8 mouse cellular contexts compared by ENCODE assay signal in the genomic region with DNA sequence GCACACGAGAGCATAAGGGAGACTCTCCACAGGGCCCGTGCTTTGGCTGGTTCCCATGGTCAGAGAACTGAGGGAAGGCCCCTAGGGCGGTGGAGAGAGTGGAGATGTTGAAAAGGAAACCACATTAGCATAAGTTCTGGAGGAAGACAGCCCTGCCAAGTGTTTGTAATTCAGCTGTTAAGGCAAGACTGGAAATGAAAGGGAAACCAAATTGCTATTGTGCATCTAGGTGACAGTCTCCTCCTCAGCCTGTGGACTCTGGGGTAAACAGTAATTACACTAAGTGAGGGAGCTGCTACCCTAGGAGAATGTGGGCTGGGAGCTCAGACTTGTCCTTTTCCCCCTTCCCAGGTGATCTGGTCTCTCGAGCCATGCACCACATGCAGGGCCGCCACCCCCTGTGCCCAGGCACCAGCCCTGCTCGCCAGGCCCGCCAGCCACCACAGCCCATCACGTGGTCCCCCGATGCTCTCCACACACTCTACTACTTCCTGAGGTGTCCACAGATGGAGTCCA.
DNase-seq lines count a peak whose midpoint lies in the region; ATAC-seq and TF ChIP-seq lines count a peak whose summit lies in the region.
"Had no signal": no experiment of that assay in that cellular context is flagged by ENCODE, and none has a peak within 500 bp of the region (broad histone marks: within the 10 kb centered on the region; RNA-seq: fewer than 3 reads in every experiment).

No protein-coding gene starts in this region.

- no peak for TF ChIP-seq CTCF in hindbrain, postnatal 0 days (IDR thresholded peaks at IDR 0.05; ENCODE audit: low read depth)

- H3K9ac ChIP-seq in embryonic facial prominence, embryonic 14.5 days (ENCODE audit: low read depth, low read length) = no peak overlapping the region
- H3K9ac ChIP-seq in hindbrain, postnatal 0 days (replicated peaks; ENCODE audit: low read length) = no peak overlapping the region
- H3K9ac ChIP-seq in kidney, embryonic 16.5 days (replicated peaks; ENCODE audit: low read length) = no peak overlapping the region
- H3K9ac ChIP-seq: limb, embryonic 12.5 days had no signal

- 0 out of 2 replicates have a peak, but pooled peaks have one; percentile 42 for ATAC-seq in embryonic facial prominence, embryonic 14.5 days (ENCODE audit: low read depth)
- ATAC-seq in hindbrain, postnatal 0 days = peak; percentile 84
- no peak for ATAC-seq in kidney, embryonic 16.5 days (ENCODE audit: low FRiP score, low TSS enrichment)

- DNase-seq in right cerebral cortex, postnatal 10 days (ENCODE audit: low spot score in 2 of 2) = peak; percentile 56 to 61
- no peak for DNase-seq in right cerebral cortex, postnatal 4 days
- no peak for DNase-seq in embryonic facial prominence, embryonic 14.5 days (ENCODE audit: low spot score)
- peak; percentile 72 for DNase-seq in hindbrain, postnatal 0 days (ENCODE audit: low spot score)
- DNase-seq in thymus, postnatal 36 days = peak; percentile 62 to 69
- no peak for DNase-seq in ovary, postnatal 36 days (ENCODE audit: low spot score)

- H3K27me3 ChIP-seq in embryonic facial prominence, embryonic 14.5 days (replicated peaks; ENCODE audit: control insufficient read depth, insufficient read depth, low read length) = no peaks in the 10 kb centered on the region
- H3K27me3 ChIP-seq in hindbrain, postnatal 0 days (ENCODE audit: insufficient read depth, low read length) = no peaks in the 10 kb centered on the region
- H3K27me3 ChIP-seq in kidney, embryonic 16.5 days (ENCODE audit: insufficient read depth, low read length) = no peaks in the 10 kb centered on the region
- H3K27me3 ChIP-seq: limb, embryonic 12.5 days had no signal

- H3K4me2 ChIP-seq in embryonic facial prominence, embryonic 14.5 days (ENCODE audit: low read depth, low read length) = no peak overlapping the region
- H3K4me2 ChIP-seq in hindbrain, postnatal 0 days (ENCODE audit: low read depth, low read length) = no peak overlapping the region
- no peak overlapping the region for H3K4me2 ChIP-seq in kidney, embryonic 16.5 days (replicated peaks; ENCODE audit: low read depth, low read length)
- H3K4me2 ChIP-seq: limb, embryonic 12.5 days had no signal

- 69% methylated on average over 7 of the region's 9 CpGs for WGBS in embryonic facial prominence, embryonic 14.5 days
- 59% methylated on average over 9 of the region's 9 CpGs for WGBS in hindbrain, postnatal 0 days
- WGBS in kidney, embryonic 16.5 days = 84% methylated on average over 9 of the region's 9 CpGs

- no peaks in the 10 kb centered on the region for H3K9me3 ChIP-seq in embryonic facial prominence, embryonic 14.5 days (ENCODE audit: control insufficient read depth, low read length)
- no peaks in the 10 kb centered on the region for H3K9me3 ChIP-seq in hindbrain, postnatal 0 days (ENCODE audit: low read length)
- no peaks in the 10 kb centered on the region for H3K9me3 ChIP-seq in kidney, embryonic 16.5 days (ENCODE audit: low read length)
- H3K9me3 ChIP-seq: limb, embryonic 12.5 days had no signal

- no peak overlapping the region for H3K4me3 ChIP-seq in embryonic facial prominence, embryonic 14.5 days (ENCODE audit: low read depth, low read length)
- H3K4me3 ChIP-seq in hindbrain, postnatal 0 days (ENCODE audit: low read length) = no peak overlapping the region
- no peak overlapping the region for H3K4me3 ChIP-seq in kidney, embryonic 16.5 days (ENCODE audit: low read length)
- H3K4me3 ChIP-seq: limb, embryonic 12.5 days had no signal

- H3K4me1 ChIP-seq in embryonic facial prominence, embryonic 14.5 days (ENCODE audit: control insufficient read depth, insufficient read depth, low read length) = peaks cover 30% of the 10 kb centered on the region
- peaks cover 17% of the 10 kb centered on the region for H3K4me1 ChIP-seq in hindbrain, postnatal 0 days (ENCODE audit: insufficient read depth, low read length)
- H3K4me1 ChIP-seq in kidney, embryonic 16.5 days (ENCODE audit: insufficient read depth, low read length) = peaks cover 12% of the 10 kb centered on the region

- no peak overlapping the region for H3K27ac ChIP-seq in embryonic facial prominence, embryonic 14.5 days (replicated peaks; ENCODE audit: low read depth, low read length)
- peak overlapping the region; percentile 37; the same call in 1 of the 2 replicates for H3K27ac ChIP-seq in hindbrain, postnatal 0 days
- H3K27ac ChIP-seq in kidney, embryonic 16.5 days (ENCODE audit: low read length) = no peak overlapping the region
- H3K27ac ChIP-seq: limb, embryonic 12.5 days had no signal

- no peaks in the 10 kb centered on the region for H3K36me3 ChIP-seq in embryonic facial prominence, embryonic 14.5 days (ENCODE audit: control insufficient read depth, insufficient read depth, low read length)
- H3K36me3 ChIP-seq in hindbrain, postnatal 0 days (ENCODE audit: insufficient read depth, low read length) = no peaks in the 10 kb centered on the region
- no peaks in the 10 kb centered on the region for H3K36me3 ChIP-seq in kidney, embryonic 16.5 days (ENCODE audit: insufficient read depth, low read length)

Comparison
In these comparisons a context has a peak if more than half of its experiments do, and no peak if none do; other contexts are left out.
1. DNase-seq: peak in right cerebral cortex, postnatal 10 days (2 of 2), hindbrain, postnatal 0 days (single experiment) and thymus, postnatal 36 days (2 of 2); none in right cerebral cortex, postnatal 4 days (single experiment), embryonic facial prominence, embryonic 14.5 days (single experiment) and ovary, postnatal 36 days (single experiment).